Mouse (Mus musculus): ENCODE measurements around the gene Prr19. TPM values are rescaled to one million over a fixed set of nuclear protein-coding genes. Genes with fewer than 3 reads are reported as not detected.

The Prr19 gene
- polyA plus RNA-seq, 1 experiment from 2014 or later, result 0.12 TPM

- peaks cover 34% of the 10 kb centered on the region; the same call in 1 of the 2 replicates for H3K36me3 ChIP-seq (ENCODE audit: control insufficient read depth, insufficient read depth)
- H3K9ac ChIP-seq (ENCODE audit: low read depth, low read length), result no peak overlapping the region
- ATAC-seq, result no peak
- no peak overlapping the region for H3K4me2 ChIP-seq (replicated peaks; ENCODE audit: low read depth)
- 85% methylated on average over 12 of the region's 12 CpGs for WGBS
- no peaks in the 10 kb centered on the region for H3K9me3 ChIP-seq (ENCODE audit: control insufficient read depth)
- no peak for TF ChIP-seq CTCF (IDR thresholded peaks at IDR 0.05; ENCODE audit: low read depth)
- H3K4me1 ChIP-seq (replicated peaks; ENCODE audit: control insufficient read depth, insufficient read depth, low read length), result no peaks in the 10 kb centered on the region
- no peak overlapping the region for H3K4me3 ChIP-seq (ENCODE audit: low read depth, low read length)
- no peak overlapping the region for H3K27ac ChIP-seq (ENCODE audit: low read depth, low read length)
- H3K27me3 ChIP-seq (replicated peaks; ENCODE audit: control insufficient read depth, insufficient read depth, low read length), result no peaks in the 10 kb centered on the region
These were observed 33.3 kb downstream of the Prr19 start for GRCm38 (mm10) chr7:25334472-25334871.

GRCm38 (mm10) chr7:25339329-25339728 lies 38.1 kb downstream of the Prr19 start:
- Histone ChIP-seq H3K9ac (ENCODE audit: low read depth, low read length) (no peak overlapping the region), H3K4me3 (ENCODE audit: low read depth, low read length) (no peak overlapping the region), H3K27me3 (replicated peaks; ENCODE audit: control insufficient read depth, insufficient read depth, low read length) (no peaks in the 10 kb centered on the region), H3K36me3 (ENCODE audit: control insufficient read depth, insufficient read depth) (peaks cover 41% of the 10 kb centered on the region), H3K4me2 (replicated peaks; ENCODE audit: low read depth) (no peak overlapping the region), H3K27ac (ENCODE audit: low read depth, low read length) (no peak overlapping the region), H3K9me3 (ENCODE audit: control insufficient read depth) (no peaks in the 10 kb centered on the region), H3K4me1 (replicated peaks; ENCODE audit: control insufficient read depth, insufficient read depth, low read length) (no peaks in the 10 kb centered on the region)
- peak; percentile 70 for ATAC-seq
- TF ChIP-seq CTCF (IDR thresholded peaks at IDR 0.05; ENCODE audit: low read depth), result peak; percentile 52; the same call in 1 of the 2 replicates
- WGBS, result 65% methylated on average over 9 of the region's 9 CpGs

- Histone ChIP-seq H3K4me2 (replicated peaks; ENCODE audit: low read depth) (no peak overlapping the region), H3K27ac (ENCODE audit: low read depth, low read length) (no peak overlapping the region), H3K27me3 (replicated peaks; ENCODE audit: control insufficient read depth, insufficient read depth, low read length) (no peaks in the 10 kb centered on the region), H3K9me3 (ENCODE audit: control insufficient read depth) (no peaks in the 10 kb centered on the region), H3K4me1 (replicated peaks; ENCODE audit: control insufficient read depth, insufficient read depth, low read length) (no peaks in the 10 kb centered on the region), H3K9ac (ENCODE audit: low read depth, low read length) (no peak overlapping the region), H3K36me3 (ENCODE audit: control insufficient read depth, insufficient read depth) (peaks cover 28% of the 10 kb centered on the region), H3K4me3 (ENCODE audit: low read depth, low read length) (no peak overlapping the region)
- no peak for TF ChIP-seq CTCF (IDR thresholded peaks at IDR 0.05; ENCODE audit: low read depth)
- WGBS, result 85% methylated on average over 20 of the region's 20 CpGs
- ATAC-seq, result no peak
These were observed 40.0 kb downstream of the Prr19 start for GRCm38 (mm10) chr7:25341000-25341784.

GRCm38 (mm10) chr7:25348861-25349260 lies 47.6 kb downstream of the Prr19 start:
- no peaks in the 10 kb centered on the region for H3K4me1 ChIP-seq (replicated peaks; ENCODE audit: control insufficient read depth, insufficient read depth, low read length)
- no peaks in the 10 kb centered on the region for H3K27me3 ChIP-seq (replicated peaks; ENCODE audit: control insufficient read depth, insufficient read depth, low read length)
- no peak for TF ChIP-seq CTCF (IDR thresholded peaks at IDR 0.05; ENCODE audit: low read depth)
- no peak overlapping the region for H3K27ac ChIP-seq (ENCODE audit: low read depth, low read length)
- no peaks in the 10 kb centered on the region for H3K9me3 ChIP-seq (ENCODE audit: control insufficient read depth)
- no peak overlapping the region for H3K4me2 ChIP-seq (replicated peaks; ENCODE audit: low read depth)
- H3K36me3 ChIP-seq (ENCODE audit: control insufficient read depth, insufficient read depth), result peaks cover 37% of the 10 kb centered on the region
- WGBS, result 75% methylated on average over 8 of the region's 8 CpGs
- H3K4me3 ChIP-seq (ENCODE audit: low read depth, low read length), result no peak overlapping the region
- ATAC-seq, result no peak
- H3K9ac ChIP-seq (ENCODE audit: low read depth, low read length), result no peak overlapping the region

Other genes starting within 250 kb of the Prr19 start
- gene Grik5, start 229.1 kb upstream of the Prr19 start, polyA plus RNA-seq (2015; fragmentation: Nextera tagmentation; extraction: Ambion mirVana), result 1.3 TPM in 2 replicates
- 11.6 and 12.1 TPM in 2 replicates for gene Zfp574, start 228.8 kb upstream of the Prr19 start, polyA plus RNA-seq (2015; fragmentation: Nextera tagmentation; extraction: Ambion mirVana)
- gene Pou2f2, start 121.7 kb upstream of the Prr19 start, polyA plus RNA-seq (2015; fragmentation: Nextera tagmentation; extraction: Ambion mirVana), result 0.53 and 0.72 TPM in 2 replicates
- gene Dedd2, start 80.8 kb upstream of the Prr19 start, polyA plus RNA-seq (2015; fragmentation: Nextera tagmentation; extraction: Ambion mirVana), result 14.8 and 15.8 TPM in 2 replicates
- 1.1 and 1.3 TPM in 2 replicates for gene Zfp526, start 80.0 kb upstream of the Prr19 start, polyA plus RNA-seq (2015; fragmentation: Nextera tagmentation; extraction: Ambion mirVana)
- 8.8 and 9.7 TPM in 2 replicates for gene Gsk3a, start 63.6 kb upstream of the Prr19 start, polyA plus RNA-seq (2015; fragmentation: Nextera tagmentation; extraction: Ambion mirVana)
- 7.8 and 8.4 TPM in 2 replicates for gene Erf, start 50.6 kb upstream of the Prr19 start, polyA plus RNA-seq (2015; fragmentation: Nextera tagmentation; extraction: Ambion mirVana)
- 17.2 and 21.7 TPM in 2 replicates for gene Cic, start 33.7 kb upstream of the Prr19 start, polyA plus RNA-seq (2015; fragmentation: Nextera tagmentation; extraction: Ambion mirVana)
- 87.6 and 91.9 TPM in 2 replicates for gene Pafah1b3, start 3.4 kb upstream of the Prr19 start, polyA plus RNA-seq (2015; fragmentation: Nextera tagmentation; extraction: Ambion mirVana)
- 0.69 and 0.92 TPM in 2 replicates for gene Tmem145, start 4.7 kb downstream of the Prr19 start, polyA plus RNA-seq (2015; fragmentation: Nextera tagmentation; extraction: Ambion mirVana)
- gene Megf8, start 15.8 kb downstream of the Prr19 start, polyA plus RNA-seq (2015; fragmentation: Nextera tagmentation; extraction: Ambion mirVana), result 3.4 and 3.8 TPM in 2 replicates
- 0.33 TPM in 1 of 2 replicates, not detected in the other for gene Cnfn, start 68.3 kb downstream of the Prr19 start, polyA plus RNA-seq (2015; fragmentation: Nextera tagmentation; extraction: Ambion mirVana)
- gene Lipe, start 97.3 kb downstream of the Prr19 start, polyA plus RNA-seq (2015; fragmentation: Nextera tagmentation; extraction: Ambion mirVana), result 15.0 and 17.5 TPM in 2 replicates
- 0.16 TPM in 1 of 2 replicates, not detected in the other for gene Cxcl17, start 111.5 kb downstream of the Prr19 start, polyA plus RNA-seq (2015; fragmentation: Nextera tagmentation; extraction: Ambion mirVana)
- gene Ceacam1, start 176.2 kb downstream of the Prr19 start, polyA plus RNA-seq (2015; fragmentation: Nextera tagmentation; extraction: Ambion mirVana), result 59.1 and 92.6 TPM in 2 replicates
- 0.20 and 0.37 TPM in 2 replicates for gene Ceacam2, start 238.4 kb downstream of the Prr19 start, polyA plus RNA-seq (2015; fragmentation: Nextera tagmentation; extraction: Ambion mirVana)